Mouse (Mus musculus) erythroblast, embryonic 14.5 days (primary cell): ENCODE data around the gene 1700003E16Rik.

ENCODE experiments used
- GATA1 ChIP-seq: IDR thresholded peaks from 2 replicates; pipeline ENCODE4 v1.6.1; 2012; ENCODE audit warnings: low read length, inconsistent platforms, mixed read lengths
- TAL1 ChIP-seq: IDR thresholded peaks from 3 replicates; pipeline ENCODE4 v1.6.1; 2012; ENCODE audit warnings: low read length, inconsistent platforms, mixed read lengths

DNA sequence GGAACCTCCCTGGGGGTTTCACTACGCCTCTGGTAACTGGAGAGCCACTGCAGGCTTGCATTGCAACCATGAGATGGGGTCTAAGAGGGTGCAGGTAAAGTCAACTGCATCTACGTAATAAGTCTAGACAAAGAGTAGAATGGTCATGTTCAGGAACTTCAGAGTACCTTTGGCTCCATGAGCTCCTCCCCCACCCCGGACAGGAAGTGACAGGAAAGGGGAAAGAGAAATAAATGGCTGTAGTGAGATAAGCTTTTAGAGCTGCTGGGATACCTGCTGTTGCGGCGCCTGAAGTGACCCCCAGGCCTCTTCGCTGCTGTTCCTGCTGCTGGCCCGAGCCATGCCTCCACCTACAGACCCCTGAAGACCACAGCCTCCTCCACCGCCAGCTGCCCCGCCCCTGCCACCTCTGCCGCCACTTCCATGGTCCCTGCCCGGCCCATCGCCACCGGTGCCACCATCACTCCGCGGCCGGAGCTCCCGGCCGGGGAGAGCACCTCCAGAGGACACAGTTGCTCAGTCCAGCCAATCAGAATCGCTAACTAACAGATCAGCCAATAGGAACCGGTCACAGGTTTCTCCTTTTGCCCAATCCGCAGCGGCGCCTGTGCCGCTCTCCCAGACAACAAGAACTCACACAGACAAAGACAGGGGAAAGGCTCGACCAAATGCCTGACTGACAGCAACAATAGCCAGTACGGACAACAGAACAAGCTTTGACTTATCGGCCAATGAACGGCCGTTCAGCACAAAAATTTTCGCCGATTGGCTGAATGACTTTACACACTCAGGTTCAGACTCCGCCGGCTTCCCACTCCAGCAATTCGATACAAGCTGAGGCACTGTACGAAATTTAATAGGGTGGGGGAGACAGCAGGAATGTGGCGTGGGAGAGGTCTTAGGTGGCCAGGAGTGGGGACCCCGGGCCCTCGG is 35.0 kb upstream of the 1700003E16Rik start, which contains the start of gene Wbp1:
- TF ChIP-seq GATA1 = no peak
- no peak for TF ChIP-seq TAL1
